Mouse (Mus musculus) T-helper 2 cell (primary cell): ENCODE data around the gene Tnks2.

Experiments used
- in situ Hi-C: fragments of 300-600 bp; cut with MboI, MseI; formaldehyde crosslinking; loops from one replicate; pipeline ENCODE4 v1.15.1; 2025; ENCODE audit warnings: high pct_unique_total_duplicates

Tnks2 gene

GRCm38 (mm10) chr19:36927800-36928361, 93.8 kb downstream of the Tnks2 start:
- in situ Hi-C loops = loop anchor here (5.0 kb wide), 1 partner anchor 444 kb away; no protein-coding TSS in a partner anchor

GRCm38 (mm10) chr19:36929816-36930215, 95.8 kb downstream of the Tnks2 start:
- in situ Hi-C loops = loop anchor here (5.0 kb wide), 1 partner anchor 442 kb away; no protein-coding TSS in a partner anchor

GRCm38 (mm10) chr19:36932097-36932496, 98.1 kb downstream of the Tnks2 start:
- in situ Hi-C loops = no loop called here

- in situ Hi-C loops = no loop called here
Measured at GRCm38 (mm10) chr19:36932613-36933012, 98.6 kb downstream of the Tnks2 start.

- in situ Hi-C loops = no loop called here
Measured at GRCm38 (mm10) chr19:36936285-36936684, 102.3 kb downstream of the Tnks2 start.

GRCm38 (mm10) chr19:36938008-36938407, 104.0 kb downstream of the Tnks2 start:
- in situ Hi-C loops = no loop called here

GRCm38 (mm10) chr19:36940064-36940463, 106.0 kb downstream of the Tnks2 start:
- in situ Hi-C loops = no loop called here
